Mouse (Mus musculus): ENCODE results near the gene Jpt1. TPM values are rescaled to one million over a fixed set of nuclear protein-coding genes. Genes with fewer than 3 reads are reported as not detected.
"Not testable (repeated sequence)": the region's sequence is repeated elsewhere in the genome, so short reads cannot be mapped to it uniquely, and the experiment has no call there.

Jpt1 gene
- polyA plus RNA-seq, 1 experiment from 2014 or later, result 538 TPM

GRCm38 (mm10) chr11:115496559-115496958, 17.6 kb downstream of the Jpt1 start:
- not testable (repeated sequence) for ATAC-seq (ENCODE audit: insufficient number of reproducible peaks, insufficient read depth, low FRiP score, low read depth); H3K27me3 ChIP-seq (ENCODE audit: control insufficient read depth, insufficient read depth, low read length); H3K27ac ChIP-seq (replicated peaks in 1 of 2; ENCODE audit: control insufficient read depth in 1 of 2, insufficient read depth in 1 of 2, low read depth in 2 of 2, low read length in 2 of 2); H3K4me1 ChIP-seq (ENCODE audit: control insufficient read depth in 2 of 2, insufficient read depth in 2 of 2, low read length in 2 of 2); H3K9me3 ChIP-seq (ENCODE audit: control insufficient read depth, low read length); H3K4me3 ChIP-seq (ENCODE audit: control insufficient read depth in 1 of 2, insufficient read depth in 1 of 2, low read depth in 1 of 2, low read length in 2 of 2); H3K4me2 ChIP-seq (ENCODE audit: low read length); H3K9ac ChIP-seq (ENCODE audit: low read length)
- H3K36me3 ChIP-seq (ENCODE audit: control insufficient read depth, insufficient read depth, low read length), result peaks cover 49% of the 10 kb centered on the region
- WGBS, result 88% methylated on average over 9 of the region's 9 CpGs

- Histone ChIP-seq H3K9me3 (ENCODE audit: control insufficient read depth, low read length) (no peaks in the 10 kb centered on the region), H3K4me2 (ENCODE audit: low read length) (peak overlapping the region; percentile 87), H3K27ac (replicated peaks in 1 of 2; ENCODE audit: control insufficient read depth in 1 of 2, insufficient read depth in 1 of 2, low read depth in 2 of 2, low read length in 2 of 2) (no peak overlapping the region), H3K4me3 (ENCODE audit: control insufficient read depth in 1 of 2, insufficient read depth in 1 of 2, low read depth in 1 of 2, low read length in 2 of 2) (peak overlapping the region in 1 of 2 experiments; percentile 66; a peak in 2 of 4 replicates), H3K27me3 (ENCODE audit: control insufficient read depth, insufficient read depth, low read length) (no peaks in the 10 kb centered on the region), H3K9ac (ENCODE audit: low read length) (peak overlapping the region; percentile 76), H3K36me3 (ENCODE audit: control insufficient read depth, insufficient read depth, low read length) (peaks cover 17% of the 10 kb centered on the region), H3K4me1 (ENCODE audit: control insufficient read depth in 2 of 2, insufficient read depth in 2 of 2, low read length in 2 of 2) (peaks cover 4 to 14% of the 10 kb centered on the region in 2 experiments)
- 32% methylated on average over 6 of the region's 6 CpGs for WGBS
- ATAC-seq (ENCODE audit: insufficient number of reproducible peaks, insufficient read depth, low FRiP score, low read depth), result no peak
Measured at GRCm38 (mm10) chr11:115492387-115492786, 21.8 kb downstream of the Jpt1 start.

GRCm38 (mm10) chr11:115491356-115492083, 22.7 kb downstream of the Jpt1 start, which contains the start of gene Nt5c:
Gene Nt5c (minus strand): TSS chr11:115491862.
- Histone ChIP-seq H3K27me3 (ENCODE audit: control insufficient read depth, insufficient read depth, low read length) (no peaks in the 10 kb centered on the region), H3K4me1 (ENCODE audit: control insufficient read depth in 2 of 2, insufficient read depth in 2 of 2, low read length in 2 of 2) (peaks cover 4 to 14% of the 10 kb centered on the region in 2 experiments), H3K36me3 (ENCODE audit: control insufficient read depth, insufficient read depth, low read length) (peaks cover 10% of the 10 kb centered on the region), H3K9ac (ENCODE audit: low read length) (peak within 1 kb of the TSS; percentile 76), H3K27ac (replicated peaks in 1 of 2; ENCODE audit: control insufficient read depth in 1 of 2, insufficient read depth in 1 of 2, low read depth in 2 of 2, low read length in 2 of 2) (peak within 1 kb of the TSS; percentile 50 to 68), H3K4me2 (ENCODE audit: low read length) (peak within 1 kb of the TSS; percentile 87), H3K9me3 (ENCODE audit: control insufficient read depth, low read length) (no peaks in the 10 kb centered on the region), H3K4me3 (ENCODE audit: control insufficient read depth in 1 of 2, insufficient read depth in 1 of 2, low read depth in 1 of 2, low read length in 2 of 2) (peak within 1 kb of the TSS; percentile 66 to 93)
- ATAC-seq (ENCODE audit: insufficient number of reproducible peaks, insufficient read depth, low FRiP score, low read depth), result peak; percentile 85
- WGBS, result under 1% methylated on average over 43 of the region's 43 CpGs

GRCm38 (mm10) chr11:115490441-115491355, 23.5 kb downstream of the Jpt1 start:
- Histone ChIP-seq H3K4me1 (ENCODE audit: control insufficient read depth in 2 of 2, insufficient read depth in 2 of 2, low read length in 2 of 2) (peaks cover 4 to 14% of the 10 kb centered on the region in 2 experiments), H3K27ac (replicated peaks in 1 of 2; ENCODE audit: control insufficient read depth in 1 of 2, insufficient read depth in 1 of 2, low read depth in 2 of 2, low read length in 2 of 2) (peak overlapping the region in 1 of 2 experiments; percentile 68; a peak in 1 of 4 replicates)
- WGBS, result 22% methylated on average over 25 of the region's 25 CpGs

GRCm38 (mm10) chr11:115488551-115489104, 25.6 kb downstream of the Jpt1 start:
- no peak overlapping the region for H3K27ac ChIP-seq (replicated peaks in 1 of 2; ENCODE audit: control insufficient read depth in 1 of 2, insufficient read depth in 1 of 2, low read depth in 2 of 2, low read length in 2 of 2)
- H3K4me1 ChIP-seq (ENCODE audit: control insufficient read depth in 2 of 2, insufficient read depth in 2 of 2, low read length in 2 of 2), result peaks cover 4 to 21% of the 10 kb centered on the region in 2 experiments
- WGBS, result 73% methylated on average over 19 of the region's 19 CpGs
- no peak for ATAC-seq (ENCODE audit: insufficient number of reproducible peaks, insufficient read depth, low FRiP score, low read depth)
- peaks cover 10% of the 10 kb centered on the region for H3K36me3 ChIP-seq (ENCODE audit: control insufficient read depth, insufficient read depth, low read length)
- no peaks in the 10 kb centered on the region for H3K9me3 ChIP-seq (ENCODE audit: control insufficient read depth, low read length)
- H3K4me2 ChIP-seq (ENCODE audit: low read length), result no peak overlapping the region
- H3K4me3 ChIP-seq (ENCODE audit: control insufficient read depth in 1 of 2, insufficient read depth in 1 of 2, low read depth in 1 of 2, low read length in 2 of 2), result no peak overlapping the region
- H3K9ac ChIP-seq (ENCODE audit: low read length), result no peak overlapping the region
- H3K27me3 ChIP-seq (ENCODE audit: control insufficient read depth, insufficient read depth, low read length), result no peaks in the 10 kb centered on the region

More at GRCm38 (mm10) chr11:115490441-115491355, 23.5 kb downstream of the Jpt1 start:
- ATAC-seq (ENCODE audit: insufficient number of reproducible peaks, insufficient read depth, low FRiP score, low read depth), result no peak
- no peaks in the 10 kb centered on the region for H3K27me3 ChIP-seq (ENCODE audit: control insufficient read depth, insufficient read depth, low read length)
- H3K36me3 ChIP-seq (ENCODE audit: control insufficient read depth, insufficient read depth, low read length), result peaks cover 10% of the 10 kb centered on the region
- peak overlapping the region; percentile 87 for H3K4me2 ChIP-seq (ENCODE audit: low read length)
- H3K9me3 ChIP-seq (ENCODE audit: control insufficient read depth, low read length), result no peaks in the 10 kb centered on the region
- peak overlapping the region; percentile 76 for H3K9ac ChIP-seq (ENCODE audit: low read length)
- H3K4me3 ChIP-seq (ENCODE audit: control insufficient read depth in 1 of 2, insufficient read depth in 1 of 2, low read depth in 1 of 2, low read length in 2 of 2), result peak overlapping the region; percentile 66 to 93

GRCm38 (mm10) chr11:115485155-115485554, 29.0 kb downstream of the Jpt1 start:
- 77% methylated on average over 12 of the region's 12 CpGs for WGBS
- no peak for ATAC-seq (ENCODE audit: insufficient number of reproducible peaks, insufficient read depth, low FRiP score, low read depth)
- H3K9ac ChIP-seq (ENCODE audit: low read length), result no peak overlapping the region

GRCm38 (mm10) chr11:115483726-115484125, 30.5 kb downstream of the Jpt1 start:
- 20% methylated on average over 6 of the region's 6 CpGs for WGBS
- H3K9ac ChIP-seq (ENCODE audit: low read length), result 0 out of 2 replicates have a peak overlapping the region, but pooled peaks have one; percentile 21
- H3K27ac ChIP-seq (replicated peaks in 1 of 2; ENCODE audit: control insufficient read depth in 1 of 2, insufficient read depth in 1 of 2, low read depth in 2 of 2, low read length in 2 of 2), result no peak overlapping the region
- no peaks in the 10 kb centered on the region for H3K27me3 ChIP-seq (ENCODE audit: control insufficient read depth, insufficient read depth, low read length)
- H3K9me3 ChIP-seq (ENCODE audit: control insufficient read depth, low read length), result no peaks in the 10 kb centered on the region
- peaks cover 0 to 7% of the 10 kb centered on the region in 2 experiments; a peak in 2 of 4 replicates for H3K4me1 ChIP-seq (ENCODE audit: control insufficient read depth in 2 of 2, insufficient read depth in 2 of 2, low read length in 2 of 2)
- no peak overlapping the region for H3K4me3 ChIP-seq (ENCODE audit: control insufficient read depth in 1 of 2, insufficient read depth in 1 of 2, low read depth in 1 of 2, low read length in 2 of 2)
- H3K36me3 ChIP-seq (ENCODE audit: control insufficient read depth, insufficient read depth, low read length), result peaks cover 10% of the 10 kb centered on the region
- no peak overlapping the region for H3K4me2 ChIP-seq (ENCODE audit: low read length)
- ATAC-seq (ENCODE audit: insufficient number of reproducible peaks, insufficient read depth, low FRiP score, low read depth), result no peak

More at GRCm38 (mm10) chr11:115485155-115485554, 29.0 kb downstream of the Jpt1 start:
- Histone ChIP-seq H3K4me1 (ENCODE audit: control insufficient read depth in 2 of 2, insufficient read depth in 2 of 2, low read length in 2 of 2) (peaks cover 0 to 7% of the 10 kb centered on the region in 2 experiments; a peak in 2 of 4 replicates), H3K4me2 (ENCODE audit: low read length) (no peak overlapping the region), H3K27me3 (ENCODE audit: control insufficient read depth, insufficient read depth, low read length) (no peaks in the 10 kb centered on the region), H3K9me3 (ENCODE audit: control insufficient read depth, low read length) (no peaks in the 10 kb centered on the region), H3K36me3 (ENCODE audit: control insufficient read depth, insufficient read depth, low read length) (peaks cover 13% of the 10 kb centered on the region), H3K27ac (replicated peaks in 1 of 2; ENCODE audit: control insufficient read depth in 1 of 2, insufficient read depth in 1 of 2, low read depth in 2 of 2, low read length in 2 of 2) (no peak overlapping the region), H3K4me3 (ENCODE audit: control insufficient read depth in 1 of 2, insufficient read depth in 1 of 2, low read depth in 1 of 2, low read length in 2 of 2) (no peak overlapping the region)
